Mouse (Mus musculus) kidney, adult 8-10 months (tissue): Measurements from ENCODE around the gene Cer1.

Source experiments
- DNase-seq, 2 experiments: peaks; one replicate each; pipeline ENCODE4 v3.0.0; 2022

The Cer1 gene

GRCm38 (mm10) chr4:82884636-82885534, at the start of gene Cer1:
Gene Cer1 (minus strand): TSS chr4:82885148.
- DNase-seq: no peak

- peak in 1 of 2 experiments; percentile 3 for DNase-seq
These were observed 49.4 kb upstream of the Cer1 start for GRCm38 (mm10) chr4:82934308-82934707.

- DNase-seq: peak; percentile 30 to 72
These were observed 48.8 kb upstream of the Cer1 start for GRCm38 (mm10) chr4:82933698-82934210.

GRCm38 (mm10) chr4:82930079-82930478, 45.1 kb upstream of the Cer1 start:
- DNase-seq: no peak

- DNase-seq: no peak
These were observed 37.0 kb upstream of the Cer1 start for GRCm38 (mm10) chr4:82921962-82922361.

GRCm38 (mm10) chr4:82918625-82919024, 33.7 kb upstream of the Cer1 start:
- no peak for DNase-seq

- DNase-seq: no peak
These were observed 31.7 kb upstream of the Cer1 start for GRCm38 (mm10) chr4:82916678-82917050.

- DNase-seq: no peak
These were observed 31.2 kb upstream of the Cer1 start for GRCm38 (mm10) chr4:82916003-82916677.

- no peak for DNase-seq
These were observed 30.6 kb upstream of the Cer1 start for GRCm38 (mm10) chr4:82915576-82915975.

- DNase-seq: no peak
These were observed 29.7 kb upstream of the Cer1 start for GRCm38 (mm10) chr4:82914601-82915143.

GRCm38 (mm10) chr4:82895227-82895626, 10.3 kb upstream of the Cer1 start:
- DNase-seq: no peak

- DNase-seq: no peak
These were observed 7.3 kb upstream of the Cer1 start for GRCm38 (mm10) chr4:82892247-82892646.

- no peak for DNase-seq
These were observed 6.6 kb upstream of the Cer1 start for GRCm38 (mm10) chr4:82891566-82891965.

GRCm38 (mm10) chr4:82891049-82891448, 6.1 kb upstream of the Cer1 start:
- DNase-seq: no peak

- DNase-seq: no peak
These were observed 5.6 kb upstream of the Cer1 start for GRCm38 (mm10) chr4:82890585-82890984.

GRCm38 (mm10) chr4:82886148-82886547, 1.2 kb upstream of the Cer1 start:
- DNase-seq: no peak

- DNase-seq: no peak
These were observed 576 bp upstream of the Cer1 start for GRCm38 (mm10) chr4:82885535-82885913.

GRCm38 (mm10) chr4:82882500-82882899, 2.4 kb downstream of the Cer1 start:
- peak in 1 of 2 experiments; percentile 4 for DNase-seq

- no peak for DNase-seq
These were observed 3.6 kb downstream of the Cer1 start for GRCm38 (mm10) chr4:82881366-82881765.

GRCm38 (mm10) chr4:82880243-82880642, 4.7 kb downstream of the Cer1 start:
- DNase-seq: no peak

- DNase-seq: no peak
These were observed 5.8 kb downstream of the Cer1 start for GRCm38 (mm10) chr4:82879152-82879551.

GRCm38 (mm10) chr4:82876656-82877055, 8.3 kb downstream of the Cer1 start:
- no peak for DNase-seq

GRCm38 (mm10) chr4:82875532-82875931, 9.4 kb downstream of the Cer1 start:
- no peak for DNase-seq

GRCm38 (mm10) chr4:82874791-82875190, 10.2 kb downstream of the Cer1 start:
- DNase-seq: peak in 1 of 2 experiments; percentile 21
